Mouse (Mus musculus) limb, embryonic 11.5 days (tissue): Measurements from ENCODE around the gene Gm44973. TPM values are rescaled to one million over a fixed set of nuclear protein-coding genes. Genes with fewer than 3 reads are reported as not detected.

Experiments
- ATAC-seq: fragments of 200-750 bp; cut with Nextera tagmentation; 2 replicates; pipeline ENCODE4 v1.8.0; 2017; ENCODE audit warnings: low read depth; ENCODE audit not compliant: insufficient number of reproducible peaks, low FRiP score, low TSS enrichment
- DNase-seq: peaks from one replicate; pipeline ENCODE4 v3.0.0-alpha.2; 2015; ENCODE audit warnings: low spot score
- H3K27ac ChIP-seq: fragments of 300-500 bp; sonication (generic); replicated peaks from 2 replicates; pipeline ENCODE4 v1.5.1; 2014; ENCODE audit warnings: low read depth, mild to moderate bottlenecking, low read length
- H3K27me3 ChIP-seq: fragments of 300-500 bp; sonication (generic); 2 replicates; pipeline ENCODE4 v1.6.1; 2014; ENCODE audit warnings: mild to moderate bottlenecking, low read length, mixed read lengths; ENCODE audit not compliant: control insufficient read depth, insufficient read depth
- H3K36me3 ChIP-seq: fragments of 300-500 bp; sonication (generic); 2 replicates; pipeline ENCODE4 v1.6.1; 2014; ENCODE audit warnings: mild to moderate bottlenecking, low read length, moderate library complexity, mixed read lengths; ENCODE audit not compliant: control insufficient read depth, insufficient read depth
- H3K4me1 ChIP-seq: fragments of 300-500 bp; sonication (generic); 2 replicates; pipeline ENCODE4 v1.6.1; 2014; ENCODE audit warnings: low read length, mixed read lengths; ENCODE audit not compliant: control insufficient read depth, insufficient read depth
- H3K4me2 ChIP-seq: fragments of 300-500 bp; sonication (generic); 2 replicates; pipeline ENCODE4 v1.6.1; 2014; ENCODE audit warnings: low read depth, mild to moderate bottlenecking, moderate library complexity; ENCODE audit not compliant: severe bottlenecking
- H3K4me3 ChIP-seq: fragments of 300-500 bp; sonication (generic); 2 replicates; pipeline ENCODE4 v1.5.1; 2014; ENCODE audit warnings: low read depth, low read length
- H3K9ac ChIP-seq: fragments of 300-500 bp; sonication (generic); 2 replicates; pipeline ENCODE4 v1.6.1; 2014; ENCODE audit warnings: mild to moderate bottlenecking, low read length
- H3K9me3 ChIP-seq: fragments of 300-500 bp; sonication (generic); 2 replicates; pipeline ENCODE4 v1.6.1; 2016; ENCODE audit warnings: low read length; ENCODE audit not compliant: control insufficient read depth
- WGBS: fragments of 180-500 bp; shearing (Covaris S2); extraction: QIAGEN DNeasy Blood & Tissue Kit; methylation state at CpG from one replicate; pipeline ENCODE4 v1.1.7; 2014; 5-methylcytosine and 5-hydroxymethylcytosine counted together
- polyA plus RNA-seq: library from polyadenylated mRNA; unstranded; fragments of >200 nt; fragmentation: Nextera tagmentation; extraction: Ambion mirVana; gene quantifications from 2 replicates; pipeline ENCODE4 v1.2.1, GENCODE M21; 2014

The Gm44973 gene
- 0.45 and 1.4 TPM in 2 replicates for polyA plus RNA-seq

DNA sequence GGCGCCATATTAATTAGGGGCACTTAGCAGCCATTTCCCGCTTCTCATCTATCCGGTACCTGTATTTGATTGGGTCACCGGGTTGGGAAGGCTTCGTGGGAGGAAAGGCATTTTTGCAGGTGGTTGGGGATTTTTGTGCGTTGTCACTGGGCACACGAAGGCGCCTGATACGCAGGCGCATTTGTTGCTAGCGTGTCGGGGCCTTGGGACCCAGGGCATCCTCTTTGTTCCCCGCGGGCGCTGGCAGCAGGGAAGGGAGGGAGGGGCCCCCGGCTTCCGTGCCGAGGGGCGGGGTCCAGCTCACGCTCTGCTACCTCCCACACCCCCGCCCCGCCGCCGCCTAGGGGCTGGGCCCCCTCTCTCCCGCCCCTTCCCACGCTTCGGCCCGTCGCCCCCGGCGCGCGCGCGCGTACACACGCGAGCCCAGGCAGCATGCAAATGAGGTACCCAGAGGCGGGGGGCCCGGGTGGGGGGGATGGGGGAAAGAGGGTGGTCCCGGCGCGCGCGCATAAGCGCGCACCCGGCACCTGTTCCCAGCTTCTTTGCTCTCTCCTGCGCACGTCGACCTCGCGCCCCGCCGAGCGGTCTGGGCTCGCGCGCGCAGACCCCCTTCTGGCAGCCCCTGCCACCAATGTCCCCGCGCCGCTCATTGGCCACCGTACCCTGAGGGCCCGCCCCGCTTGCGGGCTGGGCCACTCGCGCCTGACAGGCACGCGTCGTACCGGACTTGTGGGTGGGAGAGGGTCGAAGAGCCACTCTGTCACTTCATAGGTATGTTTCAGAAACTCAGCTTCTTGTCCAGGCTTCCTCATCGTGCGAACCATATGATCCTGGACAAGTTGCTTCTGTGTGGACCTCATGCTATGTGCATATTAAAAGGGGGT, at the start of gene Gm44973:
Gene Gm44973, plus strand, starts transcription at position 379 of the 884 bp plus-strand sequence.
- DNase-seq (peak; percentile 97), ATAC-seq (peak; percentile 78)
- peak within 1 kb of the TSS; percentile 85 for H3K9ac ChIP-seq
- peak within 1 kb of the TSS; percentile 98 for H3K27ac ChIP-seq
- H3K4me2 ChIP-seq = peak within 1 kb of the TSS; percentile 47
- no peaks in the 10 kb centered on the region for H3K9me3 ChIP-seq
- H3K4me1 ChIP-seq = peaks cover 3% of the 10 kb centered on the region; the same call in 1 of the 2 replicates
- under 1% methylated on average over 47 of the region's 76 CpGs for WGBS
- H3K4me3 ChIP-seq = peak within 1 kb of the TSS; percentile 72
- H3K36me3 ChIP-seq = peaks cover 22% of the 10 kb centered on the region
- no peaks in the 10 kb centered on the region for H3K27me3 ChIP-seq

DNA sequence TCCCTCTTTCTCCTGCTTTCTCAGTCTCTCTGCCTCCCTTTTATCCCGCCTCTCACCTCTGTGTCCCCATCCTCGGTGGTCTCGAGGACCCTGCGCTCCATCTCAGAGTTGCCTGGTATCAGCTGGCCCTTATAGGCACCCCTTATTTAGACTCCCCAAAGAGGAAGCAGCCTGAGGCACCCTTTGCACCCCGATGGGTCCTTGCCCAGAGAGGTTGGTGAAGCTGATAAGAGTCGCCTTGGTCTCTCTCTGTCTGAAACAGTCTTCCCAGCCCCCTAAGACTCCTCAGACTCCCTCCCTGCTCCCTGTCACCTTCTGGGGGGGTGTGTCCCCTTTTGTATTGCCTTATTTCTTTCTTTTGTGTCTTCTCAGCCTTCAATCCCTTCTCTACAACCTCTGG, 44.2 kb upstream of the Gm44973 start, which contains the start of gene Sbk3:
Gene Sbk3, minus strand, starts transcription at position 101 of the 400 bp plus-strand sequence.
- Histone ChIP-seq H3K4me3 (no peak within 1 kb of the TSS), H3K9me3 (no peaks in the 10 kb centered on the region), H3K36me3 (no peaks in the 10 kb centered on the region), H3K4me1 (no peaks in the 10 kb centered on the region), H3K9ac (no peak within 1 kb of the TSS), H3K27ac (no peak within 1 kb of the TSS), H3K4me2 (no peak within 1 kb of the TSS), H3K27me3 (no peaks in the 10 kb centered on the region)
- WGBS = 51% methylated on average over 6 of the region's 6 CpGs
- ATAC-seq (no peak), DNase-seq (no peak)

DNA sequence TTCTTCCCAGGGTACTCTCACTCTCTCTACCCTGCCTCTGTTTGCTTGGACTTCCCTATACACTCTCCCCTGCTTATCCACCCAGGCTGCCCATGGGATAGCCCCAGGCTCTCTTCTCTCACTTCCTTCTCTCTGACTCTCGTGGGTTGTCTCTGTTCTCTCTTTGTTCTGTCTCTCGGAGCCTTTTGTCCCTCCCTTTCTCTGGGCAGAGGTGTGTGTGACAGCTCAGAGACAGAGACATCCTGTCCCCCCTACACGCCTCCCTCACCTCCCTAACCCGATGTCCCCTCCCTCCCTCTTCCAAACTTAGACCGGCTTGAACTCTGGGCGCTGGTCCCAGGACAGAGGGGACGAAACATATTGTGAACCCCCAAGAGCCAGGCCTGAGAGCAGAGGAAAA, 43.6 kb upstream of the Gm44973 start:
- no peaks in the 10 kb centered on the region for H3K4me1 ChIP-seq
- no peaks in the 10 kb centered on the region for H3K27me3 ChIP-seq
- DNase-seq = no peak
- ATAC-seq = no peak
- 24% methylated on average over 7 of the region's 7 CpGs for WGBS
- no peak overlapping the region for H3K4me3 ChIP-seq
- H3K9ac ChIP-seq = no peak overlapping the region
- H3K36me3 ChIP-seq = no peaks in the 10 kb centered on the region
- no peak overlapping the region for H3K27ac ChIP-seq
- no peak overlapping the region for H3K4me2 ChIP-seq
- H3K9me3 ChIP-seq = 0 out of 2 replicates have a peak, but pooled peaks cover under 1% of the 10 kb centered on the region

DNA sequence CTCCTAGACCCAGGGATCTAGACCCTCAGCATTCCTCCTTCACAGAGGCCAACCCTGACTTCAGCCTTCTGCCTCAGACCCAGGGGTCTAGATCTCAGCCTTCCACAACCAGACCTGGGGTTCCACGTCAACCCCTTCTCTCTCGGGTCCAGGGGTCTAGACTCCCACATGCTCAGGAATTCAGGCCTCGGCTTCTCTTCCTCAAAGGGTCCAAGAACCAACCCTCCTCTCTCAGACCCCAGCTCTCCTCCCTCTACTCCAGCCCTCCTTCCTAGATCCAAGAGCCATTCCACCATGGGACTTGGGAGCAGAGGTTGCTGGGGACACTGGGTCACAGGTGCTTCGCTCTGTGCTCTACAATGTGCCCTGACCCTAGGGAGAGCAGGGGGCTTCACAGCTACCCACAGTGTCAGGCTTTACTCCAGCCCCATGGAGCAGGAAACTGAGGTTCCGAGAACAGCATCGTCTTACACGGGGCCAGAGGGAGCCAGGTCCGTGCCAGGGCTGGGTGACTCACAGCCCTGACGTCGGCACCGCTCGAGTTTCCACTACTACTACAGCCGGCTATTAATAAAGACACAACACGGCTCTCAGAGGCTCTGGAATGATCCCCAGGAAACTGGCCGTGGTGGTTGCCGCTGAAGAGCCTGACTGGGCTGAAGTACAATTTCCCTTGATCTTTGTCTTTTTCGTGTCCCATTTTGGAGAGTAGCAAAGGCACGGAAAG, 42.8 kb upstream of the Gm44973 start:
- Histone ChIP-seq H3K9me3 (0 out of 2 replicates have a peak, but pooled peaks cover 3% of the 10 kb centered on the region), H3K36me3 (no peaks in the 10 kb centered on the region), H3K27ac (no peak overlapping the region), H3K9ac (no peak overlapping the region), H3K4me1 (no peaks in the 10 kb centered on the region), H3K27me3 (no peaks in the 10 kb centered on the region), H3K4me2 (no peak overlapping the region), H3K4me3 (no peak overlapping the region)
- DNase-seq (no peak), ATAC-seq (no peak)
- WGBS = 68% methylated on average over 18 of the region's 18 CpGs

DNA sequence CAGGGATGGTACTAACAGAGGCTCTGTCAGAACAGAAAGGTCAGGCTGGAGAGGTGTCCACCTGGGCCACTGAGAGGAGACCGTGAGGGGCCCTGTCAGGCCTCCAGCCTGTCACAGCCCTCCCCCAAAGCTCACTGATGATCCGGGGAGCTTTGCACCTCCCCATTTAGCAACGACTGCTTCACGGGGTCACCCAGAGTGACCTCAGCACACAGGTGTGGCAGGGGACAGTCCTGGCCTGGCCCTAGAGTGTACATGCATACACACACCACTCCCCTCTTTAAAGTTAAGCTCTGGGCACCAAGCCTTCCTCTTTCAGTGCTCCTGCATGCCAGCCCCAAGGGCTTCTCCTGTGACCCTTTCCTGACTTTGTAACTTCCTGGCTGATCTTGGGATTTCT, 39.8 kb upstream of the Gm44973 start:
- 52% methylated on average over 4 of the region's 4 CpGs for WGBS
- no peaks in the 10 kb centered on the region for H3K27me3 ChIP-seq
- no peaks in the 10 kb centered on the region for H3K4me1 ChIP-seq
- H3K4me3 ChIP-seq = no peak overlapping the region
- H3K4me2 ChIP-seq = no peak overlapping the region
- H3K9me3 ChIP-seq = 0 out of 2 replicates have a peak, but pooled peaks cover 3% of the 10 kb centered on the region
- ATAC-seq = no peak
- no peaks in the 10 kb centered on the region for H3K36me3 ChIP-seq
- H3K9ac ChIP-seq = no peak overlapping the region
- H3K27ac ChIP-seq = no peak overlapping the region
- DNase-seq = no peak

- Histone ChIP-seq H3K36me3 (no peaks in the 10 kb centered on the region), H3K27ac (no peak overlapping the region), H3K27me3 (no peaks in the 10 kb centered on the region), H3K4me3 (no peak overlapping the region), H3K4me1 (no peaks in the 10 kb centered on the region), H3K9me3 (0 out of 2 replicates have a peak, but pooled peaks cover 3% of the 10 kb centered on the region), H3K9ac (no peak overlapping the region), H3K4me2 (no peak overlapping the region)
- DNase-seq = no peak
- WGBS = 92% methylated on average over 7 of the region's 7 CpGs
- ATAC-seq = no peak
These were observed 38.5 kb upstream of the Gm44973 start for GRCm38 (mm10) chr7:4976832-4977231.

- no peak overlapping the region for H3K4me3 ChIP-seq
- H3K9me3 ChIP-seq = no peaks in the 10 kb centered on the region; the same call in 1 of the 2 replicates
- ATAC-seq = no peak
- no peak overlapping the region for H3K4me2 ChIP-seq
- no peak overlapping the region for H3K27ac ChIP-seq
- no peak for DNase-seq
- H3K27me3 ChIP-seq = peaks cover 5% of the 10 kb centered on the region
- no peaks in the 10 kb centered on the region for H3K4me1 ChIP-seq
- H3K9ac ChIP-seq = no peak overlapping the region
- 76% methylated on average over 2 of the region's 2 CpGs for WGBS
- no peaks in the 10 kb centered on the region; the same call in none of the 2 replicates for H3K36me3 ChIP-seq
These were observed 27.0 kb upstream of the Gm44973 start for GRCm38 (mm10) chr7:4988250-4988649.

DNA sequence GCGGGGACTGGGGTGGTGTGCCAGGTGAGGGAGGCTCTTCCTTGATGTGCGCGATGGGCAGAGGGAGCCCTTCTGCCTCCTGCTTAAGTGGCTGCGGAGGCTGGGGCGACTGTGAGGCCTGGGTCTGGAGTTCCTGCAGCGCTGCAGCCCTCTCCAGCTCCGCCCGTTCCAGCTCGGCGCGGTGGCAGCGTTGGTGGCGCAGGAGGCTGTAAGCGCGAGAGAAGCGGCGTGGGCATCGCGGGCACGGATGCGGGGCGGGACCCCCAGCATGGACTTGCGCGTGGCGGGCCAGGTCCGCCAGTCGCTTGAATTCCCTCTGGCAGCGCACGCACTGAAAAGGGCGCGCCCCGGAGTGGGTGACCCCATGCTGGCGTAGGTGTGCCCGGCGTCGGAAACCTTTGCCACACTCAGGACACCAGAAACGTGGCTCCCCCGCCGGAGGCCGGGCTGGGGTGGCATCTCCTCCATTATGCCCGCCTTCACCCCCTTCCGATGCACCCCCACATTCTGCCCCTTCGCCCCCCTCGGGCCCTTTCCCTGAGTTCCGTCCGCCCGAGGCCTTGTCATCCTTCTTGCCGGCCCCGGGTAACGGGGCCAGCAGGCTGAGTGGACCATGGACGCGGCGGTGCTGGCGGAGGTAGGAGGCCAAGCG, 21.8 kb upstream of the Gm44973 start:
- H3K27me3 ChIP-seq = peaks cover 22% of the 10 kb centered on the region
- H3K9me3 ChIP-seq = peaks cover 4% of the 10 kb centered on the region; the same call in 1 of the 2 replicates
- no peak overlapping the region for H3K4me2 ChIP-seq
- ATAC-seq (no peak), DNase-seq (no peak)
- H3K9ac ChIP-seq = peak overlapping the region; percentile 35; the same call in 1 of the 2 replicates
- WGBS = 20% methylated on average over 55 of the region's 55 CpGs
- peaks cover 10% of the 10 kb centered on the region for H3K4me1 ChIP-seq
- H3K27ac ChIP-seq = no peak overlapping the region
- peaks cover 2% of the 10 kb centered on the region for H3K36me3 ChIP-seq
- peak overlapping the region; percentile 12; the same call in 1 of the 2 replicates for H3K4me3 ChIP-seq
